Mouse (Mus musculus) C2C12 (cell line): ENCODE data around the gene Kcnj11.

Source experiments
- CEBPB ChIP-seq: IDR thresholded peaks from one replicate; pipeline ENCODE4 v1.6.1; 2011; ENCODE audit warnings: low read depth, mild to moderate bottlenecking, control low read depth, moderate library complexity
- CTCF ChIP-seq: IDR thresholded peaks from one replicate; pipeline ENCODE4 v1.5.1; 2011; ENCODE audit not compliant: control insufficient read depth, insufficient read depth, insufficient read length
- FOSL1 ChIP-seq: IDR thresholded peaks from one replicate; pipeline ENCODE4 v1.8.0; 2011; ENCODE audit warnings: mild to moderate bottlenecking, low read length; ENCODE audit not compliant: poor library complexity, insufficient read depth, severe bottlenecking
- USF1 ChIP-seq: IDR thresholded peaks from one replicate; pipeline ENCODE4 v1.6.1; 2011; ENCODE audit warnings: low read depth, mild to moderate bottlenecking, control low read depth, moderate library complexity

DNA sequence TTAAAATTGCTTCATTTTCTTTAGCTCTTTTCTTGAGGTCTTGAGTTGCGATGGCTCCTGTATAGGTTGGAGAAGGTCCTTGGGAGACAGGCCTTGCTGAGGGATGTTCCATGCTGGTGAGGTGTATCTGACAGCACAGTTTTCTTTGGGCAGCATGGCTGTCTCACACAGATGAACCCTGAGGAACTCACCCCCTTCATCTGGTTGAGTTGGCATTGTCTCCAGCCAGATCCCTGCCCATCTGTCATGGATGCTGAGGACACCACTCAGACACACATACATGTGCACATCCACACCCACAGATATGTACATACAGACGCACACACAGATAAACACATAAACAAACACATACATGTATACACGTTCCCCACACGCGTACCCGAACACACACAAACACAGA is 37.3 kb downstream of the Kcnj11 start:
- TF ChIP-seq CEBPB: no peak
- TF ChIP-seq CTCF: no peak
- no peak for TF ChIP-seq FOSL1
- no peak for TF ChIP-seq USF1
